Mouse (Mus musculus) heart, embryonic 16.5 days (tissue): ENCODE measurements at regions not wholly inside any gene's neighbourhood (a gene's known extent, or its start where the extent isn't known, plus 50 kb on each side); places are given as distances from the start of the nearest gene placed in this dataset.

ENCODE experiments used
- ATAC-seq: fragments of 200-750 bp; cut with Nextera tagmentation; replicated peaks from 2 replicates; pipeline ENCODE4 v1.8.0; 2017; ENCODE audit warnings: moderate number of reproducible peaks; ENCODE audit not compliant: insufficient read depth, low FRiP score; ENCODE audit errors: extremely low read depth
- H3K27ac ChIP-seq: fragments of 300-500 bp; sonication (generic); 2 replicates; pipeline ENCODE4 v1.5.1; 2014; ENCODE audit warnings: mild to moderate bottlenecking, low read length, control low read depth, moderate library complexity
- H3K27me3 ChIP-seq: fragments of 300-500 bp; sonication (generic); 2 replicates; pipeline ENCODE4 v1.6.1; 2014; ENCODE audit warnings: low read length, mixed read lengths; ENCODE audit not compliant: control insufficient read depth, insufficient read depth
- H3K36me3 ChIP-seq: fragments of 300-500 bp; sonication (generic); 2 replicates; pipeline ENCODE4 v1.6.1; 2014; ENCODE audit not compliant: control insufficient read depth, insufficient read depth
- H3K4me1 ChIP-seq: fragments of 300-500 bp; sonication (generic); 2 replicates; pipeline ENCODE4 v1.6.1; 2014; ENCODE audit warnings: low read length, mixed read lengths; ENCODE audit not compliant: control insufficient read depth, insufficient read depth
- H3K4me2 ChIP-seq: fragments of 300-500 bp; sonication (generic); 2 replicates; pipeline ENCODE4 v1.6.1; 2014; ENCODE audit warnings: low read depth, mild to moderate bottlenecking, control low read depth, low read length
- H3K4me3 ChIP-seq: fragments of 300-500 bp; sonication (generic); 2 replicates; pipeline ENCODE4 v1.5.1; 2014; ENCODE audit warnings: mild to moderate bottlenecking, control low read depth, low read length
- H3K9ac ChIP-seq: fragments of 300-500 bp; sonication (generic); 2 replicates; pipeline ENCODE4 v1.6.1; 2014; ENCODE audit warnings: low read length, control low read depth
- H3K9me3 ChIP-seq: fragments of 300-500 bp; sonication (generic); replicated peaks from 2 replicates; pipeline ENCODE4 v1.6.1; 2016; ENCODE audit warnings: low read length; ENCODE audit not compliant: control insufficient read depth
- WGBS: fragments of 180-500 bp; shearing (Covaris S2); extraction: QIAGEN DNeasy Blood & Tissue Kit; methylation state at CpG from one replicate; pipeline ENCODE4 v1.1.7; 2014; 5-methylcytosine and 5-hydroxymethylcytosine counted together

DNA sequence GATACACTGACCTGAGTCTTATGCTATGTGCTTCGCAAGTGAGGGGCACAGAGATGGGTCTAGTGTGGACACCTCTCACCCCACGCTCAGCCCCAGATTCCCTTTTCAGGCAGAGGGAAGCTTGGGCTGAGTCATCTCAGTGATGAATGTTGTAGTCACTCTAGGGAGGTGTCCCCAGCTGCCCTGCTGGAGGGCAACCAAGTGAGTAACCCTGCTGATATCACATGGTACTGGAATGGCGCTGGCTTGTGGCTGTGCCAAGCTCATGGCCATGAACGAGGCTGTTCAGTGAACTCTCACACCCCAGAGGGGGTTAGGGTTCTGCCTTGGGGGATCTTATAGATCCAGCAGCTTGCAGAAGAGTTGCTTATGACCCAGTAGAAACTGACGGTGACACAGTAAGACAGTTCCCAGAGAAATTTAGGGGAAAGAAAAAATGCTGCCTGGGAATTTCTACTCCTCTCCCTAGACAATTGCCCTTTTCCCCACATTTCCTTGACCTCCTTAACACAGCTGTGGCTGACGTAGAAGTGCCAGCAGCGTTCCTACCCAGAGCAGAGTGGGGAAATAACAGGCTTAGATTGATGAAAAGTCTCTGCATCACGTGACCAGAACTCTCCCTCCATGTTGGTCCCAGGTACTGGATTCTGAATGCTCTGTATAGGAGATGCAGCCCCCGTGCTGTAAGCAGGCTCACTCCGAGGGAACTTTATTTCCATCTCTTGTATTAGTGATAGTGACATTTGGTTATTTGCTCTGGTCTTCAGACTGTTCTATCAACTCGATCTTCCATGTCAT, 107.6 kb upstream of the Dusp10 start:
- Histone ChIP-seq H3K9ac (no peak overlapping the region), H3K27ac (no peak overlapping the region), H3K4me1 (no peaks in the 10 kb centered on the region), H3K4me3 (no peak overlapping the region), H3K36me3 (no peaks in the 10 kb centered on the region), H3K27me3 (no peaks in the 10 kb centered on the region), H3K4me2 (no peak overlapping the region), H3K9me3 (no peaks in the 10 kb centered on the region; the same call in 1 of the 2 replicates)
- ATAC-seq, result no peak
- 78% methylated on average over 11 of the region's 11 CpGs for WGBS

DNA sequence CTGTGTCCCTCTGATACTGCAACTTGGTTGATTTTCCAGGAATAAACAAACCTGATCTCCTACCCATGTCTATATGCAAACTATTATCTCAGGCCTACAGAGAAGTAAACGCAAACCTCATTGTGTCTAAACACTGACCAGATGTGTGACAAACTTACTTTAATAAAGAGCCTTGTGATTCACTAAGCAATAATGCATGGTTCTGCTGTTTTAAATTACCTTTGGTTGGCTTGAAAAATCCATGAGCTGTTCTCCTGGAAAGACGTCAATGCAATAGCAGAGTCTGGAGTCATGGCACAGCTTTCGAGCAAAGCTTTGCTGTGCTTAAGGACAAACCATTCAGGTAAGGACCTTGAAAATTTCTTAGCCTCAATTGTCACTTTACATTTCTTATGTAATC, 95.4 kb upstream of the Dusp10 start:
- H3K4me1 ChIP-seq, result no peaks in the 10 kb centered on the region
- H3K9me3 ChIP-seq, result no peaks in the 10 kb centered on the region
- H3K27me3 ChIP-seq, result no peaks in the 10 kb centered on the region
- H3K4me3 ChIP-seq, result no peak overlapping the region
- no peak overlapping the region for H3K9ac ChIP-seq
- no peaks in the 10 kb centered on the region for H3K36me3 ChIP-seq
- ATAC-seq, result no peak
- H3K27ac ChIP-seq, result no peak overlapping the region
- 90% methylated on average over 3 of the region's 3 CpGs for WGBS
- H3K4me2 ChIP-seq, result no peak overlapping the region

GRCm38 (mm10) chr1:183921262-183921661, 91.8 kb upstream of the Dusp10 start:
- Histone ChIP-seq H3K9me3 (no peaks in the 10 kb centered on the region), H3K4me2 (no peak overlapping the region), H3K4me3 (no peak overlapping the region), H3K4me1 (no peaks in the 10 kb centered on the region), H3K27ac (no peak overlapping the region), H3K36me3 (no peaks in the 10 kb centered on the region), H3K9ac (no peak overlapping the region), H3K27me3 (no peaks in the 10 kb centered on the region; the same call in 1 of the 2 replicates)
- WGBS, result 65% methylated on average over 2 of the region's 2 CpGs
- ATAC-seq, result no peak

DNA sequence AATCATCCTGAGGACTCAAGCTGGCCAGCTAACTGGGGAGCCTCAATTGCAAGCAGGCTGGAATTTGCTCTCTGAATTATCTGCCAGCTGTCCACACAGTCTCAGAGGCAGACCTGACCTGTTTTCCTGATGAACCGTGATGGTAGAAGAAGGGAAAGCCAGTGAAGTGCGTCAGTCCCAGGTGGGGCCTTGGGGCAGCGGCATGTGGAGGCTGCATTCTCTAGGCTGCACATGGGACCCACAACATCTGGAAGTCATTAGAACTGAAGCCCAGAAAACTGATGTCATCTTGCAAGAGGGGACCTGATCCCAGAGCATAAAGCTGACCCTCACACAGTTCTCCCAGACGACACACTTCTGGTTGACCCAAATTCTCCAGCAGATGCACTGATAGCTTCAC, 84.6 kb upstream of the Dusp10 start:
- ATAC-seq, result no peak
- WGBS, result 45% methylated on average over 4 of the region's 4 CpGs
- no peak overlapping the region for H3K4me3 ChIP-seq
- no peak overlapping the region for H3K27ac ChIP-seq
- H3K36me3 ChIP-seq, result no peaks in the 10 kb centered on the region
- H3K9me3 ChIP-seq, result no peaks in the 10 kb centered on the region
- no peaks in the 10 kb centered on the region for H3K4me1 ChIP-seq
- no peak overlapping the region for H3K4me2 ChIP-seq
- H3K9ac ChIP-seq, result no peak overlapping the region
- no peaks in the 10 kb centered on the region; the same call in none of the 2 replicates for H3K27me3 ChIP-seq

GRCm38 (mm10) chr1:183930363-183930982, 82.6 kb upstream of the Dusp10 start:
- no peaks in the 10 kb centered on the region for H3K36me3 ChIP-seq
- 59% methylated on average over 4 of the region's 4 CpGs for WGBS
- no peak for ATAC-seq

GRCm38 (mm10) chr1:183931141-183931540, 82.0 kb upstream of the Dusp10 start:
- 71% methylated on average over 3 of the region's 3 CpGs for WGBS
- Histone ChIP-seq H3K9ac (no peak overlapping the region), H3K4me1 (no peaks in the 10 kb centered on the region), H3K27me3 (no peaks in the 10 kb centered on the region; the same call in 1 of the 2 replicates), H3K4me2 (no peak overlapping the region), H3K27ac (no peak overlapping the region), H3K36me3 (no peaks in the 10 kb centered on the region), H3K4me3 (no peak overlapping the region), H3K9me3 (no peaks in the 10 kb centered on the region)
- no peak for ATAC-seq

More at GRCm38 (mm10) chr1:183930363-183930982, 82.6 kb upstream of the Dusp10 start:
- Histone ChIP-seq H3K4me2 (no peak overlapping the region), H3K9me3 (no peaks in the 10 kb centered on the region), H3K27me3 (no peaks in the 10 kb centered on the region; the same call in 1 of the 2 replicates), H3K4me3 (no peak overlapping the region), H3K27ac (no peak overlapping the region), H3K9ac (no peak overlapping the region), H3K4me1 (no peaks in the 10 kb centered on the region)

- no peak for ATAC-seq
- WGBS, result 78% methylated on average over 2 of the region's 2 CpGs
- Histone ChIP-seq H3K27ac (no peak overlapping the region), H3K36me3 (no peaks in the 10 kb centered on the region), H3K9me3 (peaks cover 7% of the 10 kb centered on the region), H3K4me3 (no peak overlapping the region), H3K4me1 (no peaks in the 10 kb centered on the region), H3K4me2 (no peak overlapping the region), H3K9ac (no peak overlapping the region), H3K27me3 (no peaks in the 10 kb centered on the region; the same call in 1 of the 2 replicates)
Observed at GRCm38 (mm10) chr1:183933845-183934244, 79.3 kb upstream of the Dusp10 start.

DNA sequence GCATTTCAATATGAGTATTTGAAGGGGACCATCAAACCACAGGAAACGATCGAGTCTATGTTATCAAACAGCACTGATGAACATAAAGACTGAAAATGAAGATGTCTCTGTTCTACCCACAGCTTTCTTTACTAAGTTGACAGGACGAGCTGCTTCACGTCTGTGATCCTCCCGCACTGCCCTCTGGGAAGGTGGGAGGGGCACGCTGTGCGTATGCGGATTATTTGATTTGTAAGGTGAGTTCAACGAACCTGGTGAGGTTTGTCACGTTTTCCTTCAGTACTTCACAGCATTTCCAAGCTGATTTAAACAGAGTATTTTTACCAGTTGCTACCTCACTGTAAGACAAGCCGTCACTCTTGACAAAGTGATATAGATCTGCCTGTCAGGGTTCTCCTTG, 75.9 kb upstream of the Dusp10 start:
- Histone ChIP-seq H3K9ac (no peak overlapping the region), H3K4me2 (no peak overlapping the region), H3K4me1 (no peaks in the 10 kb centered on the region), H3K27me3 (no peaks in the 10 kb centered on the region; the same call in none of the 2 replicates), H3K9me3 (peaks cover 7% of the 10 kb centered on the region), H3K36me3 (no peaks in the 10 kb centered on the region), H3K4me3 (no peak overlapping the region), H3K27ac (no peak overlapping the region)
- ATAC-seq, result no peak
- 91% methylated on average over 11 of the region's 11 CpGs for WGBS

DNA sequence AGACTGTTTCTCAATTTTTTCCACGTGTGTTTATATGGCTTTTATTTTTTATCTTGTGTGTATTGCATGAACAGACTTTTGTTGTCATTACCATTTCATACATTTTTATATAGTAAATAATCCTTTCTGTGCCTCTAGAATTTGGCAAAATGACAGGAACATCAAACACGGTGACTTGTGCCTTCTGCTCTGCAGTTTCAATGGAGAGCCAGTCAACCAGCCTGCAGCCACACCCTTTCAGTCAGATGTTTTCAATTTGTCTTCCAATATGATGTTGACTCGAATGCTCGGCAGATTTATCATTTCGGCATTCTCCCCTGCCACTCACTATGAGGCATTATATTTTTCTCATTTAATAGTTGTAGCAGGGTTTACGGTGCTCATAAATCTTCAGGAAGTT, 74.7 kb upstream of the Dusp10 start:
- Histone ChIP-seq H3K27ac (no peak overlapping the region), H3K4me2 (no peak overlapping the region), H3K27me3 (no peaks in the 10 kb centered on the region; the same call in none of the 2 replicates), H3K36me3 (no peaks in the 10 kb centered on the region), H3K9me3 (peaks cover 7% of the 10 kb centered on the region), H3K4me3 (no peak overlapping the region), H3K4me1 (no peaks in the 10 kb centered on the region), H3K9ac (no peak overlapping the region)
- ATAC-seq, result no peak
- 82% methylated on average over 6 of the region's 6 CpGs for WGBS
